Mouse (Mus musculus) kidney, postnatal 4 days (tissue): Measurements from ENCODE around the gene Tmem82.

ENCODE experiments used
- DNase-seq, 2 experiments: peaks; one replicate each; pipeline ENCODE4 v3.0.0; 2021; ENCODE audit warnings: mixed read lengths in 2 of 2

Tmem82 gene

GRCm38 (mm10) chr4:141605861-141606260 lies 12.6 kb downstream of the Tmem82 start, which contains the start of gene Fblim1:
TSS of gene Fblim1 (minus strand) at chr4:141606096.
- peak; percentile 27 to 48 for DNase-seq

DNA sequence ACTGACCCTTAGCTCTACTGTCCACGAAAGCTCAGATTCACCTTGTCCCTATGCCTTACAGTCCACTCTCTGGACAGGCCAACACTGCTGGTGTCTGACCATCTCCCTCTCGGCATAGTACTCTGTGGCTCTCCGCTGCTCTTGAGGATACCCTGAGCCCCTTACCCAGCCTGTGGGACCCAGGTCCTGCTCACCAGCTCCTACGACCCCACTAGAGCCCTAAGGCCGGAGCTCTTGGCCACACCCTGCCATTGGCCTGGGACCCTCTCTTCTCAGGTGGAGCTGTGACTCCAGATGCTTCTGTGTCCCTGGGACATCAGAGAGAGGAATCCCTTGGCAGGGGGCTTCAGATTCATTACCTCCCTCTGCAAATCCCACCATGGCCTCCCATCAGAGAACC lies 13.0 kb downstream of the Tmem82 start:
- no peak for DNase-seq

- DNase-seq: peak; percentile 76 to 83
These were observed 13.9 kb downstream of the Tmem82 start for GRCm38 (mm10) chr4:141604493-141604892.

DNA sequence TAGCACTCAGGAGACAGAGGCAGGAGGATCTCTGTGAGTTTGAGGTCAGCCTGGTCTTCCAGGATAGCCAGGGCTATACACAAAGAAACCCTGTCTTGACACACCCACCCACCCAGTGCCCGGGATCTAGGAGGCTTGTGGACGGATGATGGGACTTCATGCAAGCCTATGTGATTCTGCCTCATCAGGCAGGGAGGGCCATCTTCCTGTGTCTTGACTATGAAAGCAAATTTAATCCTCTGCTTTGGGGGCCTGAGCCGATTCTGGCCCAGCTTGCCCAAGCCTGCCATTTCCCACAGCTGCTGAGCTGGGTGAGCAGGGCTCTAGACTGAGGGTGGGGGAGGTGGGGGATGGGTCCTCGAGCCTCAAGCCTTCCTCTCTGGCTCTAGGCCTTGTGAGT lies 14.5 kb downstream of the Tmem82 start:
- no peak for DNase-seq

GRCm38 (mm10) chr4:141602523-141603223 lies 15.8 kb downstream of the Tmem82 start:
- peak; percentile 51 to 61 for DNase-seq

- peak in 1 of 2 experiments; percentile 26 for DNase-seq
These were observed 17.1 kb downstream of the Tmem82 start for GRCm38 (mm10) chr4:141601148-141601862.

- no peak for DNase-seq
These were observed 18.1 kb downstream of the Tmem82 start for GRCm38 (mm10) chr4:141600364-141600763.

- peak; percentile 67 to 76 for DNase-seq
These were observed 18.9 kb downstream of the Tmem82 start for GRCm38 (mm10) chr4:141599251-141600141.

DNA sequence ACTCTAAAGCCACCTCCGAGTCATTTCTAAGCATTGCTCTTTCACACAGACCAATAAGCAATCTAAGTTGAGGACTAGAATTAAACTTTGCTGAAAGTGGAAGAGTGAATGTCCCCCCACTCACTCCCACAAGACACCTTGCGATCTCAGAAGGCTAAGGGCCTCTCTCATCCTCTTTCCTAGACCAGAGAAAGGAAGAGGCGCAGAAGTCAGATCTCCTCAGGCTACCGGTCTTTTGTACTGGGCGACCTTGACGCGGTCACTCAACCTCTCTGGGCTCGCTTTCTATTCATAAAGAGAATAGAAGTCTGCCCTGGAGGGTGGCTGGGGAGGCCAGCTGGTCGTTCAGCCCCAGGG lies 19.6 kb downstream of the Tmem82 start:
- DNase-seq: peak in 1 of 2 experiments; percentile 37

- DNase-seq: peak; percentile 89 to 92
These were observed 20.1 kb downstream of the Tmem82 start for GRCm38 (mm10) chr4:141598199-141598893.

GRCm38 (mm10) chr4:141596700-141597328 lies 21.6 kb downstream of the Tmem82 start:
- DNase-seq: no peak

- peak; percentile 70 to 77 for DNase-seq
These were observed 22.7 kb downstream of the Tmem82 start for GRCm38 (mm10) chr4:141595605-141596268.

DNA sequence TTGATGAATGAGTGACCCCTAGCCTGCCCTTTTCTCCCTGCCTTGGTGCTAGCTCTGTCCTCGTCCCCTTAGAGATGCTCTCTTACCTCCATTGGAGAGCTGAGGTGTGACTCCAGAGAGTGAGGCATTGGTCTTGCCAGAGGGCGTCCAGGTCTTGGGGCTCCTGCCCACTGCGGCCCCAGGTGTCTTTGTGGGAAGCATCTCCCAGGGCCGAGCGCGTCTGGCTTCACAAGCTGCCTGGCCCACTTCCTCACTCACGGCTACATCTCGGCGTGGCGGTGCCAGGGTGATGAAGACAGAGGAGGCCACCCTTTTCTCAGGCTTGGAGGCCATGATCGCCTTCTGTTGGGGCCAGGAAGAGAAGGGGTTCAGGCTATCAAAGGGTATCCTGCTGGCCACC lies 23.3 kb downstream of the Tmem82 start:
- DNase-seq: no peak

- peak; percentile 71 to 73 for DNase-seq
These were observed 26.9 kb downstream of the Tmem82 start for GRCm38 (mm10) chr4:141591547-141591946.

GRCm38 (mm10) chr4:141583919-141584318 lies 34.5 kb downstream of the Tmem82 start:
- no peak for DNase-seq

DNA sequence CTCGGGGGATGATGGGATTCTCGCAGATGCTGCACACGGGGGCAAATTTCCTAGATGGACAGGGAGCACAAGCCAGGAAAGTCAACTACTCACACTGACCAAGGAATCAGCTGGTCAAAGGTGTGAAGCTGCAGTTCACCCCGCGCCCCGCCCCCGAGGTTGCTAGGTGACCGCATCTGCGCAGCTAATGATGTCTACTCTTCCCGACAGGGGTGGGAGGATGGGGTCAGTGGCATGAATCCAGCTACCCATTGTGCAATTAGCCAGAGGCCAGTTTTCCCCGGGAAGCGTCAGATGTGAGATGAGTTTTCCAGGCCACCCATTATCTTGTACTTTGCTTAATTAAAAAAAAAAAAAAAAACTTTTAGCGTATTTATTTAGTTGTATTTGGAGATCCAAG lies 37.4 kb downstream of the Tmem82 start:
- DNase-seq: no peak

GRCm38 (mm10) chr4:141578833-141579232 lies 39.6 kb downstream of the Tmem82 start:
- DNase-seq: no peak

DNA sequence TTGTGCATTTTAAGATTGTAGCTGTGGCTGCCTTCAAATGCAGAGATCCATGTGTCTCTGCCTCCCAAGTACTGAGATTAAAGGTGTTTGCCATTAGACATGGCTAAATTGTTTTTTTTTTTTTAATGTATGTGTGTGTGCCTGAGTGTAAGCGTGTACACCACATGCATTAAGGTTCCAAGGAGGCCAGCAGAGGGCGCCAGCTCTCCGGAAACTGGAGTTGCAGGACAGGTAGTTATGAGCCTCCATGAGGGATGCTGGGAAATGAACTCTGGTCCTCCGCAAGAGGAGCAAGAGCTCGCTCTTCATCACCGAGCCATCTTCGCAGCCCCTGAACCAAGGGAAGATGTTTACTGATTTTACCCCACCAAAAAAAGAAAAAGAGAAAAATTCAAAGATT lies 41.6 kb downstream of the Tmem82 start:
- DNase-seq: peak in 1 of 2 experiments; percentile 49

DNA sequence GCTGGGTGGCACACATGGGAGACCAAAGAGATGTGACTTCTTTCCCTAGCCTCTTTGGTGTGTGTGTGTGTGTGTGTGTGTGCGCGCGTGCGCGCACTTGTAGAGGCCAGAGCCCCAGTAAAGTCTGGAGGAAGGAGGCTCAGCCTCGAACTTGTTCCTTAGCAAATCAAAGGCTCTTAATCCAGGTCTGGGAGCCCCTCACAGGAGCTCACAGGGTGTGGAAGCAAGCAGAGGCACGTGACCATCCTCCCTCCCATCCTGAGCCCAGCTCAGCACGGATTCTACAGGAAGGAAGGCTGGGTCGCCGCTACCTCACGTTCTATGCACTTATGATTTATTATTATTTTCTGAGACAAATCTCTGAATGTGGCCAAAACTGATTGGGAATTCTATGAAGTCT lies 42.0 kb downstream of the Tmem82 start:
- DNase-seq: no peak

DNA sequence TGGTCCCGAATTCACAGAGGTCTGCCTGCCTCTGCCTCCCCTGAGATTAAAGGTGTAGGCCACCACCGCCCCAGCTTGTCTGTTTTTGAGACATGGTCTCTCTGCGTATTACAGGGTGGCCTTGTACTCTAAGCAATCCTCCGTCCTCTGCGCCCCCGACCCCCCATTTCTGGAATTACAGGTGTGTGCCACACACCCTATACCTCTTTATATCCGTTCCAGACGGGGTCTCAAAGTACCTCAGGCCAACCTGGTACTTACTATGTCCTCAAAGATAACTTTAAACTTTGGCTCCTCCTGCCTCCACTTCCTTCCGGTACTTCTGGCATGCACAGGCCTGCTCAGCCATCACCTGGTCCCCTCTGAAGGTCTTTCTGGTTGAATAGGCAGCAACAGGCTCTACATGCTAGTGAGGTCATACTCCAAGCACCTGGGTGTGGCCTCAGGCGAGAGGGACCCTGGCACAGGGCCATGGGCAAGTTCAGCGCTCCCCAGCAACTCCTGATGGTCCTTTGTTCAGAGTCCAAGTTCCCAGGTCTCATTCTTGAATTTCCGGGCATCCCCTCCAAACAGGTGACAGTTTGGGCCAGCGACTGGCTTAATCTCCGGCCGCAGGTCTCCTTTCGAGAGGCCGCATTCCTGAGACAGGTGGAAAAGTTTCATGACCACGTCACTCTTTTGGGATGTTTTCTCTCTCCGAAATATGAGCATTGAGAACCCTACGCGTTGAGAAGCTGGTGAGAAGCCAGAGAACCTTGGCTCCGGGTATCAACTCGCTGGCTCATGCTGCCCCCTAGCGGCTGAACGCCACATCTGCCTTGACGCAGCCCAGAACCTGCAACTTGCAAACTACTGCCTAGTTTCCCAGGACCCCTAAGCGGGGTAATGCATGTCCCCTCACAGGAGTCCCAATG lies 43.4 kb downstream of the Tmem82 start:
- DNase-seq: peak; percentile 94
